Mouse (Mus musculus) mouse embryonic stem cell (cell line): ENCODE measurements around the gene Notch1.

ENCODE experiments used
- in situ Hi-C, 2 experiments: fragments of 300-500 bp; cut with MboI; formaldehyde crosslinking; loops; 1 replicate in 1 of 2; 3 replicates in 1 of 2; pipeline ENCODE4 v1.14.3; 2019 to 2020; ENCODE audit warnings: low sequenced_read_pairs in 2 of 2, low pct_unique_long_range_greater_than_20kb in 1 of 2, mixed read lengths in 1 of 2; ENCODE audit not compliant: unreplicated experiment in 1 of 2

Gene Notch1

GRCm38 (mm10) chr2:26504772-26505480, 11.5 kb downstream of the Notch1 start:
- in situ Hi-C loops: no loop called here

DNA sequence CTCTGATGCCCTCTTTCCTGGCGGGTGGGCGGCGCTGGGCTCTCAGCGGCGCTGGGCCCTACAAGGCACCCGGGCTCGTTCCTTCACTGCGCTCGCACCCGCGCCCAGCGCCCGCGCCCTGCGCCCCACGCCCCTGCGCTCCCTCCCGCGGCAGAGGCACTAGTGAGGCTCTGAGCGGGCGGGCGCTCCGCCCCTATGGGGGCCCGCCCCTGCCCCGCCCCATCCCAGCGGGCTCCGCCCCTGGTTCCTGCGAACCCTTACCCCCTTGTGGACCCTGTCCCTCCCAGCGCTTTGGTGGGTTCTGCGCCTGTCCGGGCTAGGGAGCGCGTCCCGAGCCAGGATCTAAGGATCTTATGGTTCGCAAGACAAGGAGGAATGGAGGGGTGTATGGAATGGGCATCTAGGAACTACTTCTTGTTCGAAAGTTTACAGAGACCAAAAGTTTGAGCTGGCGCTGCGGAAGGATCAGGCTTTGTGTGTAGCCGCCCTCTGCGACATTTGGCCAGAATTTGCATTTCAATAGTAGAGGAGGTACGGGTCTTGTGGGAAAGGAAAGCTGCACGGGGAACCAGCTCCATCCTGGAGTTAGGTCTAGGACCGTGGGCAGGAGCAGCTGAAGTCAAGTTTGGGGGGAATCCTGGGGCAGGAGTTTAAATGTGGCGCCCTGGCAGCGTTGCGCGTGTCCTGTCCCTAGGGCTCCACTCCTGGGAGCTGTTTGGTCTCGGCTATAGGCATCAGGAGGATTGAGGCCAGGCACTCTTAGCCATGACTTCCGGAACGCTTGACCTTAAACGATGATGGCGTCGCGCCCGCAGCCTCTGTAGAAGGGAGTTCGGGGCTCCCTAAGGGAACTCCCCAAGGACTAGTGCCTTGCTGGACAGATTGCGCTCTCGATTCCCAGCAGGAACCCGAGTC, 12.5 kb downstream of the Notch1 start:
- in situ Hi-C loops: no loop called here

DNA sequence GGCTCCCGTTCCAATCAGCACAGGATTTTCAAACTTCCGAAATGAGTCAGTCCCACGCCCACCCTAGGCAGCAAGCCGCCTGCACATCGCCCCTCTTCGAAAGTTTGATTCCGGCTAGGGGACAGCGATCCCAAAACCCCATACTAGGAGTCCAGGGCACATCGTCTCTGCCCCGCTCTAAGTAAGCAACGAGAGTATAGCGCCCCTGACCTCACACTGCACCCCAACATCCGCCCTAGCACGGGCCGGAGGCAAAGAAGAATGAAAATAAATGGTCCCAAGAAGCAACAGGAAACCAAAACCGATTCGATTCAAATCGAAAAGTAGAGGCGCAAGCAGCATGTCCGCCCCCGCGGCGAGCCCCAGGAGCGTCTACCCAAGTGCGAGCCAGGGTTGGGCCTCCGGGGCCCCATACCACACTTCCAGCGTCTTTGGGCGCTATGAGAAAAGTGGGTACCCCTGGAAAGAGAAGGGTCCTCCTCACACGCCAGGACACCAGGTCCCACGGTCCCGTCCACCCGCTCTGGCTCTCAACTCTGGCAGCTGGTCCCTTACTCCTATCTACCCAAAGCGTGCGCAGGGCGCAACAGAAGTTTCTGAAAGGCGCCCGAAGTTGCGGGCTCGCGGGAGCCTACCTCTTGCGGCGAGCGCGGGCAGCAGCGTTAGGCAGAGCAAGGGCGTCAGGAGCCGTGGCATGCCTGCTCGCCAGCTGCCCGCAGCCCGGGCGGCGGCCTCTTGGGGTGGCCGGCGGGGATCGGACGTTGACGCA, 13.4 kb downstream of the Notch1 start:
- in situ Hi-C loops: no loop called here

GRCm38 (mm10) chr2:26502299-26502862, 14.1 kb downstream of the Notch1 start:
- in situ Hi-C loops: no loop called here

DNA sequence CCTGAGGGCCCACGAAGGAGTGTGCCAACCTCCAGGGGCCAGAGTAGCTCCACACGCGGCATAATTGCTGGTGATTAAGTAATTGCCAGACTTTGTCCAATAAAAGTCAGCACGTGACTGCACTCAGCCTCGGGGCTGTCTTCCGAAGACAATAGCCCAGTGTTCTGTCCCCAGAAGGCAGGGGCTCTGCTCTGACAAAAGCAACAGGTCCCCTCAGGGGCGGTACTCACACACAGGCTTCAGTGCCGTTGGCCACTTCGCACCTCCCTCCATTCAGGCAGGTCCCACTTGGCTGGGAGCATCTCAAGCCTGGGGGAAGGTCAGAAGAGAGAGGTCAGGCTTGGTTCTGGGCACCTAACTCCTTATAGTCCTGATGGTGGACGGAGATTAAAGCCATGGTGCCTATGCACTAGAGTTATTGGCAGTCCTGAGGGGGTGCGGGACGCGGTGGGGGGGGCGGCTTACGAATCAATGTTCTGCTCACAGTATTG, 14.8 kb downstream of the Notch1 start:
- in situ Hi-C loops: no loop called here

DNA sequence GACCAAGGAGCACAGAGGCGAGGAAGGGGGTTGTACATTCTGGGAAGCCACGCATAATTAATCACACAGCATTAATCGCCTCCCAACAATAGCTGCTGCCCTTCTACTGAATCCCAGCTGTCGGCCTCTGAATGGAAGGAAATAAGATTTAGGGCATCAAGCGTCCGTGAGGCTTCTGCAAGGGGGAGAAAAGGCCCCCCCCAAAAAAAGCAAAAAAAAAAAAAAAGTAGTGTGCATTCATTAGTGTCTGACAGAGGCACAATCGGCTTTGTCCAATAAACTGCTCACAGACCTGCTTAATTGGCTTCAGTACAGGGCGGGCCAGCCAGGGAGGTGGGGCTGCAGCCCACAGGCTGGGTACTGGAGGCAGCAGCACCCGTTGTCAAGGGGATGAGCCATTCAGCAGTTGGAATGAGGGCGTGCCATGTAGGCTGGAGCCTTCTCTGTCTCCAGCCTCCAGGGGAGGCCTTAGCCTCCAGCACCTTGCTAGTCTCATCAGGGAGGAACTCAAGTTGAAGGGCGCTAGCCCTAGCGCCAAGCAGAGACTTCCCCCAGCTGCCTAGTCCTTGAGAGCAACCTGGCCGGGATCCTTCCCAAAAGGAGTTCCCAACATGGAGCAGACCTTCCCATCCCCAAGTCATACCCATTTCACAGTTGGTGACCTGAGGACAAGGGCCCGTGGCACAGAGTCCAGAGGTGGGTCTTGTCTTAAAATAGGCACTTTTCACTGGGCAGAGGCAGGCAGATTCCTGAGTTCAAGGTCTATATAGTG, 15.7 kb downstream of the Notch1 start:
- in situ Hi-C loops: no loop called here

DNA sequence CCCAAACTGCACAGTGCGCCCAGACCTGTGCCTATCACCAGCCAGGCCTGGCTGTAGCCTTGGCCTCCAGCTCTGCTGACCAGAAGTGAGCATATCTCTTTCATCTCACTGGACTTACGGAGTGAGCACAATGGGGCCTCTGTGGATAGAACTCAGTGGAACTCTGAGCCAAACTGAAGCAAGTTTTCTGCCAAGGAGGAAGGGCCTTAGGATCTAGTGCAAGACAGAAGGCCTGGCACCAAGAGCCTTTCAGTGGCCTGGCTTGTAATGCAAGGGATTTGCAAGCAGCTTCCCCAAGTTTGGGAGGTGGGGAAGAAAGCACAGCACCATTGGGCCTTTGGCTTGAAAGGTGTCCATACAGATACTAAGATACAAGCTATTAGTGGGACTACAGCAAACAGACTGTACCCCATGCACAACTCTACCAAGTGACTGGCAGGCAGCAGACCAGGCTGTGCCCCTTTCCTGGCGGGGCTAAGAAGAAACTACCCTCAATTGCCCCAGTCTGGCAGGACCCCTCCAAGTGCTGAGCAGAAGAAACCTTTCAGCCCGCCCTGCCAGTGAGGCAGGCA, 16.4 kb downstream of the Notch1 start:
- in situ Hi-C loops: no loop called here

DNA sequence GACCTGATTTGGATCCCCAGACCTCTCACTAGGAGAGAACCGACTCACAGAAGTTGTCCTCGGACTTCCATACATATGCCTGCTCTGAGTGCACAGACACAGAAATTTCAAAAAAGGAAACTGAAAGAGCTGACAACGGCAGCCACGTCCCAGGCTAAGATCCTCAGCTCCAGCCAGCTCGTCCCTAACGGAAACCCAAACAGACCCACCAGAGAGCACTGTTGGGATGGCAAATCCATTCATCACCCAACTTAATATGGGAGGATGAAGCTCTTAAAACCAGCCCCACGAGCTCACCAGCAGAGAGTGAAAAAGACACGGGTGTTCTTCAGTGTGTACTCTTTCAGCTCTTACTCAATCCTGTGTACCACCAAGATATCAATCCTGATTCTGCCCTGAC, 17.8 kb downstream of the Notch1 start:
- in situ Hi-C loops: no loop called here

DNA sequence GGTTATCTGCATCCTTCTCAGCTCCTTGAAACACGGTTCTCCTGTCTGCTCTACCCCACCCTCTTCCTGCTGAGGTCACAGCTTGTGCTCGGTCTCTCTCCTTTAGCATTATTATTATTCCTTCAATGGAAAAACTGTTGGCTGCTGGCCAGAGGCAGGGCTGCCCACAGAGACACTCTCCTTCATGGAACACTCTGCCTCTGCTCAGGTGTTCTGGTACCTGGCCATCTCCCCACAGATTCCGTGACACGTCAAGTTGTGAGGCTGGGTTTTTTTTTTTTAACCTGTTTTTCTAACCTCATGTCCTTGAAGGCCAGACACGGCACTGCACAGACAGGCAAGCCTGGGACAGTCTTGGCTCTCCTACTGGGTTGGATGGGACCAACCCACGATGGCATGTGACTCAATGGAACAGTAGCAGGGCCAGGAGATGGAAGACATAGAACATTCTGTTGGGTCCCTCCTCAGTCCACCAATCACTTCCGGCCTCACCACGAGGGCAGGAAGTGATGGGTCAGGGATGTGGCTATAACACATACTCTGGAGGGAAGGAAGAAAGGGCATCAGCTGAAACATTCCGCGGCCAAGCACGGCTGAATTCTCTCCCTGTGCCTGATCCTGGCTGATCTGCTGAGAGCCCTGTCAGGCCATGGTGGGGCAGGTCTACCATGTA, 18.5 kb downstream of the Notch1 start:
- in situ Hi-C loops: no loop called here

GRCm38 (mm10) chr2:26496451-26496850, 20.0 kb downstream of the Notch1 start:
- in situ Hi-C loops: no loop called here

GRCm38 (mm10) chr2:26495701-26496100, 20.8 kb downstream of the Notch1 start:
- in situ Hi-C loops: no loop called here

DNA sequence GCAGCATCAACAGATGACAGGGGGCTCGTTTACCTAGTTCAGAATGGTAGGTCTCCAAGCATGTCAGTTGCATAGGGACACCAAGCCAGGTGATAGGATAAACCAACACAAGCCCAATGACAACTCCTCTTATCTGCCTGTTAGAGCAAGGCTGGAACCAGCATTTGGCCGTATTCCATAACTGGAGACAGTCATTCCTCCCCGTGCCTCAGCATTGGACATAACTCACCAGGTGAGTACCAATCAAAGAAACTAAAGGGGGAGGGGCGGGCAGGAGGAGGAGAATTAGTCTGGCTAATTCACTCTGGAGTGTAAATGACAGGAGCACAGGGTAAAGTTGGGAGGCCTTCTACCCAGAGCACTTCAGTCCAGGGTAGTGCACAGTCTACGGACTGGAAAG, 21.5 kb downstream of the Notch1 start:
- in situ Hi-C loops: loop anchor here in 1 of 2 experiments (5.0 kb wide), 1 partner anchor 38 kb away; no protein-coding TSS in a partner anchor

- in situ Hi-C loops: loop anchor here in 1 of 2 experiments (5.0 kb wide), 1 partner anchor 37 kb away; no protein-coding TSS in a partner anchor
These were observed 22.1 kb downstream of the Notch1 start for GRCm38 (mm10) chr2:26494396-26494795.

DNA sequence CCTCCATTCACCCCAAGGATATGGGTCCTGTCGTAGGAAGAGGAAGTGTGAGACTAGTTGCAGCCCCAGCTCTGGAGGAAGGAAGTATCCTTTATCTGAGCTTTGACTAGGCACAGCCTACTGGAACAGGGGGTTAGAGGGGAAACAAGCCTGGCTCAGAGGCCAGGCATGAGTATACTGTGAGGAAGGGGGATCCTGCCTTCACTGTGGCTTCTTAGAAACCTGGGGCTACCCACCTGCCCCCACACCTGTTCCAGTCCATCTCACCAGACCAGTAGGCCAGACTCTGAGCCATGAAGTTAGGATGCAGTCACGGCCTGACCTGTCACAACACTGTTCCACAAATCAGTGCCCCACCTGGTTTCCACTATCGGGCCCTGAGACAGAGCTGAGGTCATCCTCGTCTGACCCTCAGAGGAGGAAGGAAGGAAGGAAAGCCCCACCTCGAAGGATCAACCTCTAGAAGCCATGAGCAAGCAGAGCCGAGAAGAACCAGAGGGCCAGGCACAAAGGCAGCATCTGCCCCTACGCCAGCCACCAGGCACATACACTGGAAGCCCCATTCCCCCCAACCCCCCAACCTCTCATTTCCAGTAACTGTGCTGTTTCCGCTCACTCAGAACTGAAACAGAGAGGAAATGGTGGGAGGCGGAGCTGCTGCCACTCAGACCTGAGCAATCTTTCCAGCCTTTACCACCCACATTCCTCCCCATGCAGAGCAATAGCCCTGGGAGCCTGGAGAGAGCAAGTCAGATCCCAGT, 23.3 kb downstream of the Notch1 start:
- in situ Hi-C loops: loop anchor here in 1 of 2 experiments (5.0 kb wide), 1 partner anchor 36 kb away; no protein-coding TSS in a partner anchor

GRCm38 (mm10) chr2:26490760-26491301, 25.6 kb downstream of the Notch1 start:
- in situ Hi-C loops: loop anchor here in 1 of 2 experiments (5.0 kb wide), 1 partner anchor 34 kb away; no protein-coding TSS in a partner anchor
